19 mouse cellular contexts compared by ENCODE assay signal in genomic region chr2:156486086-156486751, GRCm38 (mm10).
DNase-seq lines count a peak whose midpoint lies in the region; ATAC-seq and TF ChIP-seq lines count a peak whose summit lies in the region.
"Had no signal": no experiment of that assay in that cellular context is flagged by ENCODE, and none has a peak within 500 bp of the region (broad histone marks: within the 10 kb centered on the region; RNA-seq: fewer than 3 reads in every experiment).

No protein-coding gene starts in this region.

- H3K4me2 ChIP-seq in midbrain, embryonic 15.5 days: no peak overlapping the region
- H3K4me2 ChIP-seq: embryonic facial prominence, embryonic 15.5 days; heart, embryonic 12.5 days; hindbrain, embryonic 12.5 days had no signal

- no peak overlapping the region for H3K9ac ChIP-seq in liver, adult 2 months (ENCODE audit: low read depth, low read length)
- no peak overlapping the region for H3K9ac ChIP-seq in midbrain, embryonic 15.5 days
- H3K9ac ChIP-seq: embryonic facial prominence, embryonic 15.5 days; forebrain, postnatal 0 days; heart, embryonic 12.5 days; hindbrain, embryonic 12.5 days had no signal

- 50% methylated on average over 12 of the region's 12 CpGs for WGBS in liver, adult 2 months
- WGBS in midbrain, embryonic 15.5 days: 94% methylated on average over 12 of the region's 12 CpGs

- intact Hi-C loops in heart, postnatal 36 days (cut with DNase I): no loop called here

- peak; percentile 54 for DNase-seq in adrenal gland, adult 8-10 months
- DNase-seq in adrenal gland, postnatal 25 days: no peak
- DNase-seq in heart, adult 11 months: peak; percentile 87
- no peak for DNase-seq in heart, postnatal 36 days
- DNase-seq in liver, adult 2 months (ENCODE audit: extremely low read depth, low read depth, low spot score): peak; percentile 87
- no peak for DNase-seq in liver
- DNase-seq: embryo, embryonic 11 days; forebrain, postnatal 0 days; gastrocnemius, postnatal 14 days; kidney, adult 11 months had no signal

- TF ChIP-seq POLR2A in liver, adult 2 months (IDR thresholded peaks at IDR 0.05; ENCODE audit: extremely low read depth, insufficient read depth, low read length): no peak

- H3K4me1 ChIP-seq in liver, adult 2 months (ENCODE audit: control insufficient read depth, insufficient read depth, low read length): no peaks in the 10 kb centered on the region
- H3K4me1 ChIP-seq in brown adipose tissue, adult 24 weeks (ENCODE audit: control insufficient read depth, insufficient read depth, insufficient read length, low read length): peaks cover 23% of the 10 kb centered on the region
- H3K4me1 ChIP-seq in midbrain, embryonic 15.5 days: peaks cover 21% of the 10 kb centered on the region

- no peak overlapping the region for H3K4me3 ChIP-seq in liver, adult 2 months (ENCODE audit: insufficient read depth, low read depth, low read length)
- H3K4me3 ChIP-seq in brown adipose tissue, adult 24 weeks (ENCODE audit: insufficient read depth, low read depth, low read length): no peak overlapping the region
- H3K4me3 ChIP-seq in midbrain, embryonic 15.5 days: no peak overlapping the region
- H3K4me3 ChIP-seq: embryonic facial prominence, embryonic 15.5 days; erythroblast, embryonic 14.5 days; heart, embryonic 12.5 days; hindbrain, embryonic 12.5 days had no signal

- no peaks in the 10 kb centered on the region for H3K79me2 ChIP-seq in liver, adult 2 months (ENCODE audit: control insufficient read depth, insufficient read depth, low read length)

- H3K27ac ChIP-seq in liver, adult 2 months (replicated peaks; ENCODE audit: insufficient read depth, low read depth, low read length): no peak overlapping the region
- peak overlapping the region; percentile 30 for H3K27ac ChIP-seq in brown adipose tissue, adult 24 weeks (replicated peaks; ENCODE audit: low read depth, low read length)
- no peak overlapping the region for H3K27ac ChIP-seq in midbrain, embryonic 15.5 days
- H3K27ac ChIP-seq: embryonic facial prominence, embryonic 15.5 days; hindbrain, embryonic 12.5 days; hindbrain, postnatal 0 days had no signal

- no peaks in the 10 kb centered on the region for H3K27me3 ChIP-seq in liver, adult 2 months (ENCODE audit: control insufficient read depth, insufficient read depth, low read length)
- H3K27me3 ChIP-seq in midbrain, embryonic 15.5 days (replicated peaks): no peaks in the 10 kb centered on the region
- H3K27me3 ChIP-seq: embryonic facial prominence, embryonic 15.5 days; hindbrain, embryonic 12.5 days; Patski had no signal

- no peaks in the 10 kb centered on the region for H3K36me3 ChIP-seq in liver, adult 2 months (ENCODE audit: control insufficient read depth, insufficient read depth, low read length)
- H3K36me3 ChIP-seq in midbrain, embryonic 15.5 days (replicated peaks): no peaks in the 10 kb centered on the region
- H3K36me3 ChIP-seq: embryonic facial prominence, embryonic 15.5 days; heart, embryonic 12.5 days; hindbrain, embryonic 12.5 days had no signal

- no peaks in the 10 kb centered on the region for H3K9me3 ChIP-seq in midbrain, embryonic 15.5 days
- H3K9me3 ChIP-seq: embryonic facial prominence, embryonic 15.5 days had no signal

- no peak for ATAC-seq in midbrain, embryonic 15.5 days (replicated peaks)
- ATAC-seq: activated CD4-positive, CD25-positive, alpha-beta regulatory T cell, adult 4 months; forebrain, postnatal 0 days; hindbrain, postnatal 0 days; Patski had no signal

- no peak for TF ChIP-seq CTCF in liver, adult 2 months (IDR thresholded peaks at IDR 0.05; ENCODE audit: low read depth, low read length)

Comparison
In these comparisons a context has a peak if more than half of its experiments do, and no peak if none do; other contexts are left out.
1. DNase-seq: peak in adrenal gland, adult 8-10 months (single experiment), heart, adult 11 months (single experiment) and liver, adult 2 months (single experiment); none in adrenal gland, postnatal 25 days (single experiment), heart, postnatal 36 days (0 of 2) and liver (single experiment).